Mouse (Mus musculus): ENCODE data around the gene Kcnk15. TPM values are rescaled to one million over a fixed set of nuclear protein-coding genes. Genes with fewer than 3 reads are reported as not detected.

The Kcnk15 gene
- polyA plus RNA-seq, 1 experiment: not detected

DNA sequence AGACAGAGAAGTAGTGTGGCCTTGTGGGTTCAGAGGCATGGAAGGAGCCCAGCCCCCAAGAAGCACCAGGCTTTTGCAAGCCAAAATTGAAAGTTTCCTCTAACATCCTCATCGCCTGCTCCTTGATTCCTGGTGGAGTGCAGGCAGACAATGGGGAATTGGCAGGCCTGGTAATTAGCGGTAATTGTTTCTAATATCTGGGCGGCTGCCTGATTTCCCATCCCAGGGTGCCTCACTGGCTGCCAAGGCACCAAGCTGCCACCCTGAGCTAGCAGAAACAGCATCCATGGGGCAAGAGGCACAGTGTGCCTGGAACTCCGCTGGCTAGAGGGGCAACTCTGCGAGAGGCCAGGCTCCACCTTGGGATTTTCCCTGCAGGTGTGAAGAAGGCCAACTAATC is 16.3 kb downstream of the Kcnk15 start:
- Histone ChIP-seq H3K27ac (ENCODE audit: control insufficient read depth, insufficient read depth, low read length) (no peak overlapping the region), H3K36me3 (ENCODE audit: control insufficient read depth, insufficient read depth, low read length) (no peaks in the 10 kb centered on the region), H3K4me1 (replicated peaks; ENCODE audit: control insufficient read depth, insufficient read depth, low read length) (no peaks in the 10 kb centered on the region), H3K27me3 (ENCODE audit: control insufficient read depth, insufficient read depth, low read length) (no peaks in the 10 kb centered on the region), H3K4me3 (ENCODE audit: control insufficient read depth, insufficient read depth, low read length) (no peak overlapping the region)
- 81% methylated on average over 5 of the region's 5 CpGs for WGBS
- DNase-seq: no peak
- TF ChIP-seq CTCF (IDR thresholded peaks at IDR 0.05; ENCODE audit: borderline replicate concordance, control insufficient read depth, extremely low read depth, insufficient read depth, low read length, poor library complexity): no peak
- no peak for TF ChIP-seq POLR2A (IDR thresholded peaks at IDR 0.05; ENCODE audit: control insufficient read depth, extremely low read depth, insufficient read depth, low read length, poor library complexity)

DNA sequence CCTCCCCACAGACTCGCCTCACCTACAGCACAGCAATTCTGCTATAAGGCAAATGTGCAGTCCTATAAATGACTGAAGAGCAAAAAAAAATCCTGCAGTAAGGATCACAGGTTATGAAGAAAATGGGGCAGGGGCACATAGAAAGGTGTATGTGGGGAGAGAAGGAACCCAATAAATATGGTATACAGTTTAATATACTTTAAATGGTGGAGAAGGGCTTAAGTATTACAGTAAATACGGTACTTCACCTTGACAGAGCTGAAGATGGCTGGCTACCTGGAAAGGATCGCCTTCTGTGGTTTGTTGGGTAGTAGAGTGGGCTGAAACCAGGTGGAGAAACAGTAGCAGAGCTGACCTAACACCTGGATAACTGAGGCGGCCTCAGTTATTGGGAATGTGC is 17.8 kb downstream of the Kcnk15 start:
- 91% methylated on average over 4 of the region's 4 CpGs for WGBS
- H3K27me3 ChIP-seq (ENCODE audit: control insufficient read depth, insufficient read depth, low read length): no peaks in the 10 kb centered on the region
- no peaks in the 10 kb centered on the region for H3K36me3 ChIP-seq (ENCODE audit: control insufficient read depth, insufficient read depth, low read length)
- no peak overlapping the region for H3K4me3 ChIP-seq (ENCODE audit: control insufficient read depth, insufficient read depth, low read length)
- TF ChIP-seq POLR2A (IDR thresholded peaks at IDR 0.05; ENCODE audit: control insufficient read depth, extremely low read depth, insufficient read depth, low read length, poor library complexity): no peak
- TF ChIP-seq CTCF (IDR thresholded peaks at IDR 0.05; ENCODE audit: borderline replicate concordance, control insufficient read depth, extremely low read depth, insufficient read depth, low read length, poor library complexity): no peak
- no peak for DNase-seq
- no peak overlapping the region for H3K27ac ChIP-seq (ENCODE audit: control insufficient read depth, insufficient read depth, low read length)
- no peaks in the 10 kb centered on the region for H3K4me1 ChIP-seq (replicated peaks; ENCODE audit: control insufficient read depth, insufficient read depth, low read length)

DNA sequence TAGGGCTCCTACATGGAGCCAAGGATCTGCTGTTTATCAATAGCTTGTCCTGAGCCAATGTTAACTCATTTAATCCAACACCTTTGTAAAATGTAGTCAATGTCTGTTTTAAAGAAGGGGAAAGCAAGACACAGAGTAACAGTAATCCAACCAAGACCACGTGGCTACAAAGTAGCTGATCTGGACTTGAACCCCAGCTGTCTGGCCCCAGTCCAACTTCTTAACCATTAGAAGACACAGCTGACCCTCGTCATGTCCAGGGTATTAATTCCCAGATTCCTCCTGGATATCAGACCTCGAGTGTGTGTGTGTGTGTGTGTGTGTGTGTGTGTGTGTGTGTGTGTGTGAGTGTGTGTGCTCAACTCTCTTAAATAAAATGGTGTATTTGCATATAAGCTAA is 18.5 kb downstream of the Kcnk15 start:
- WGBS: 73% methylated on average over 3 of the region's 3 CpGs
- no peak for TF ChIP-seq POLR2A (IDR thresholded peaks at IDR 0.05; ENCODE audit: control insufficient read depth, extremely low read depth, insufficient read depth, low read length, poor library complexity)
- TF ChIP-seq CTCF (IDR thresholded peaks at IDR 0.05; ENCODE audit: borderline replicate concordance, control insufficient read depth, extremely low read depth, insufficient read depth, low read length, poor library complexity): no peak
- Histone ChIP-seq H3K27ac (ENCODE audit: control insufficient read depth, insufficient read depth, low read length) (no peak overlapping the region), H3K4me3 (ENCODE audit: control insufficient read depth, insufficient read depth, low read length) (no peak overlapping the region), H3K4me1 (replicated peaks; ENCODE audit: control insufficient read depth, insufficient read depth, low read length) (no peaks in the 10 kb centered on the region), H3K36me3 (ENCODE audit: control insufficient read depth, insufficient read depth, low read length) (no peaks in the 10 kb centered on the region), H3K27me3 (ENCODE audit: control insufficient read depth, insufficient read depth, low read length) (no peaks in the 10 kb centered on the region)
- no peak for DNase-seq

DNA sequence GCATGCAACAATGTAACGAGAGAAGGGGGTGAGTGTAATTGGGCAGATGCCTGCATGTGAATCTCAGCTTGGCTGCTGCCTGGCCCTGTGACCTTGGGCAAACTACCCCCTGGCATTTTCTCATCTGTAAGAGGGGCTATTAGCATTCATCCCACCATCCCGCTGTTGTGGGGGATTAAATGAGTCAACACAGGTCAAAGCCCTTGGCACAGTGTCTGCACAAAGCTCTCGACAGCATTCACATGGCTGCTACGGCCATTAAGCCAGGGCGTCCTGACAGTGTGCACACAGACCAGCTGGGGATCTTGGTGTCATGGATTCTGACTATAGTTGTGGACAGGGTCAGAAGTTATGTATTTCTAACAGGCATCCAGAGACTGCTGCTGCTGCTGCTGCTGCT is 21.4 kb downstream of the Kcnk15 start:
- H3K4me3 ChIP-seq (ENCODE audit: control insufficient read depth, insufficient read depth, low read length): no peak overlapping the region
- no peak overlapping the region for H3K27ac ChIP-seq (ENCODE audit: control insufficient read depth, insufficient read depth, low read length)
- no peak for DNase-seq
- TF ChIP-seq CTCF (IDR thresholded peaks at IDR 0.05; ENCODE audit: borderline replicate concordance, control insufficient read depth, extremely low read depth, insufficient read depth, low read length, poor library complexity): no peak
- TF ChIP-seq POLR2A (IDR thresholded peaks at IDR 0.05; ENCODE audit: control insufficient read depth, extremely low read depth, insufficient read depth, low read length, poor library complexity): no peak
- H3K4me1 ChIP-seq (replicated peaks; ENCODE audit: control insufficient read depth, insufficient read depth, low read length): no peaks in the 10 kb centered on the region
- no peaks in the 10 kb centered on the region for H3K36me3 ChIP-seq (ENCODE audit: control insufficient read depth, insufficient read depth, low read length)
- H3K27me3 ChIP-seq (ENCODE audit: control insufficient read depth, insufficient read depth, low read length): no peaks in the 10 kb centered on the region
- WGBS: 81% methylated on average over 5 of the region's 5 CpGs

DNA sequence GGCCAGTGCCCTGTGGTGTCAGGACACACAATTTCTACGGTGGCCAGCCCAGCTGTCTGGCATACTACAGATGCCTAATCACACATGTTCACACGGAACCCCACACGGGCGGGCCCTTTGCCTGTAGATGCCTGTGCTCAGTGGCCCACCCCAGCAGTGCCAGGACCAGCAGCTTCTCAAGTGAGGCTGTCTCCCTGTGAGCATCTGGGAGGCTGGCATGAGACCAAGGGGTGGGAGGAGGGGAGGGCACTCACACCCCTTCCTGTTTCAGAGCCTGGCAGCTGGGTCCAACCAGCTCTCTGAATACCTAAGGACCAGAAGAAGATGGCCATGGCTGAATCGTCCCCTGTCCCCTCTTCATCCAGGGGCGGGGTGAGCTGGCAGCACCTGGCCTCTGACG is 22.0 kb downstream of the Kcnk15 start:
- H3K27me3 ChIP-seq (ENCODE audit: control insufficient read depth, insufficient read depth, low read length): no peaks in the 10 kb centered on the region
- H3K4me1 ChIP-seq (replicated peaks; ENCODE audit: control insufficient read depth, insufficient read depth, low read length): no peaks in the 10 kb centered on the region
- TF ChIP-seq POLR2A (IDR thresholded peaks at IDR 0.05; ENCODE audit: control insufficient read depth, extremely low read depth, insufficient read depth, low read length, poor library complexity) (no peak), CTCF (IDR thresholded peaks at IDR 0.05; ENCODE audit: borderline replicate concordance, control insufficient read depth, extremely low read depth, insufficient read depth, low read length, poor library complexity) (no peak)
- DNase-seq: no peak
- WGBS: 80% methylated on average over 7 of the region's 7 CpGs
- H3K27ac ChIP-seq (ENCODE audit: control insufficient read depth, insufficient read depth, low read length): no peak overlapping the region
- no peak overlapping the region for H3K4me3 ChIP-seq (ENCODE audit: control insufficient read depth, insufficient read depth, low read length)
- no peaks in the 10 kb centered on the region for H3K36me3 ChIP-seq (ENCODE audit: control insufficient read depth, insufficient read depth, low read length)

DNA sequence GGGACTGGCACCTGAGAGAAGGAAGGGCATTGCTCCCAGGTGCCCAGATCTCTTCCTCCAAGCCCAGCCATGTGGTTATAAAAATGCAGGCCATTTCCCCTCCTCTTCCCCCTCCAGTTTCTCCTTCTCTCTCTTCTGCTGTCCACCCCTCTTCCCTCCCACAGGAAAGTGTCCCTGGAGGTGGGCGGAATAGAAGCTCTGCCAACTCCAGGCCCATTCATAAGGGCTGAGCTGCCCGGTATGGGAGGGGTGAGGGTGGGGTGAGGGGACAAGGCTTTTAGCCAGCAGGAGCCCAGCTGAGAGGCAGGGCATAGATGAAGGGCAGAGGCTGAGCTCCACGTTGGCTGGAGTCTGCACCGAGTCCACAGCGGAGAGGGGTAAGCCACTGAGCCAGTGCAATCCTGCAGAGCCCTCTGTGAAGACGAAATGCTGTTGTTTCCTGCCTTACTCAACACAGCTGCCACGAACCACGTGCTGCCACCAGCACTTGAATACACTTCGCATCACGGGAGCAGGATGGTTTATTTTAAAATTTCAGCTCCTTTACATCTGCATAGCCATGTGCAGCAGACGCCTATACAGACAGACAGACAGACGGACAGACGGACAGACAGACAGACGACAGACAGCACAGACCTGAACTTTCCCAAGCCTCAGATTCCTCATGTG is 23.5 kb downstream of the Kcnk15 start:
- DNase-seq: no peak
- TF ChIP-seq POLR2A (IDR thresholded peaks at IDR 0.05; ENCODE audit: control insufficient read depth, extremely low read depth, insufficient read depth, low read length, poor library complexity) (no peak), CTCF (IDR thresholded peaks at IDR 0.05; ENCODE audit: borderline replicate concordance, control insufficient read depth, extremely low read depth, insufficient read depth, low read length, poor library complexity) (no peak)
- no peaks in the 10 kb centered on the region for H3K27me3 ChIP-seq (ENCODE audit: control insufficient read depth, insufficient read depth, low read length)
- no peaks in the 10 kb centered on the region for H3K4me1 ChIP-seq (replicated peaks; ENCODE audit: control insufficient read depth, insufficient read depth, low read length)
- H3K27ac ChIP-seq (ENCODE audit: control insufficient read depth, insufficient read depth, low read length): no peak overlapping the region
- no peak overlapping the region for H3K4me3 ChIP-seq (ENCODE audit: control insufficient read depth, insufficient read depth, low read length)
- WGBS: 72% methylated on average over 14 of the region's 14 CpGs
- H3K36me3 ChIP-seq (ENCODE audit: control insufficient read depth, insufficient read depth, low read length): no peaks in the 10 kb centered on the region

DNA sequence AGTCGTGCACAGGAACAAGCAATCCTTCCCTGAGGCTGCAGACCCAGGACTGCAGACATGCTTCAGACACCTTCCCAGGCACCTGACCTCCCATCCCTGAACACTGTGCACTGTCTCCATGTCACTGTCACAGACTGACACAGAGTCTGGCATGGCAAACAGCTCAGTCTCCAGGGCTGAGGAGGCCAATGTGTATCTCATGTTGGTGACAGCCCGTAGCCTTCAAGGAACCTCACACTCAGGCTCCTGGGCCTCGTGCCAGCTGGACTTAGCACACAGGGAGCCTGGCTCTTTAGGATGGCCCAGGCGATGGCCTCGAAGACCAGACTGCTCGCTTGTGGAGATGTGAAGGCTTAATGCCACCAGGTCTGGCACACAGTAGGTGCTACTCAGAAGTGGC is 27.4 kb downstream of the Kcnk15 start:
- Histone ChIP-seq H3K4me1 (replicated peaks; ENCODE audit: control insufficient read depth, insufficient read depth, low read length) (no peaks in the 10 kb centered on the region), H3K27ac (ENCODE audit: control insufficient read depth, insufficient read depth, low read length) (no peak overlapping the region), H3K27me3 (ENCODE audit: control insufficient read depth, insufficient read depth, low read length) (no peaks in the 10 kb centered on the region), H3K36me3 (ENCODE audit: control insufficient read depth, insufficient read depth, low read length) (no peaks in the 10 kb centered on the region), H3K4me3 (ENCODE audit: control insufficient read depth, insufficient read depth, low read length) (no peak overlapping the region)
- no peak for DNase-seq
- WGBS: 83% methylated on average over 6 of the region's 6 CpGs
- TF ChIP-seq POLR2A (IDR thresholded peaks at IDR 0.05; ENCODE audit: control insufficient read depth, extremely low read depth, insufficient read depth, low read length, poor library complexity) (no peak), CTCF (IDR thresholded peaks at IDR 0.05; ENCODE audit: borderline replicate concordance, control insufficient read depth, extremely low read depth, insufficient read depth, low read length, poor library complexity) (no peak)

Data from thymus, adult 2 months (tissue).